Mouse (Mus musculus): ENCODE data around the gene Bri3.
A peak's percentile ranks its signal among the peaks of the same experiment; 100 is the strongest.

The Bri3 gene

GRCm38 (mm10) chr5:144263082-144263481, 18.8 kb downstream of the Bri3 start:
- DNase-seq = peak in 1 of 2 experiments; percentile 45

GRCm38 (mm10) chr5:144263496-144263895, 19.3 kb downstream of the Bri3 start:
- no peak for DNase-seq

GRCm38 (mm10) chr5:144267535-144268241, 23.5 kb downstream of the Bri3 start:
- peak; percentile 61 to 75 for DNase-seq

- DNase-seq = no peak
Measured at GRCm38 (mm10) chr5:144269926-144270325, 25.7 kb downstream of the Bri3 start.

- no peak for DNase-seq
Measured at GRCm38 (mm10) chr5:144270420-144270819, 26.2 kb downstream of the Bri3 start.

- no peak for DNase-seq
Measured at GRCm38 (mm10) chr5:144271118-144271517, 26.9 kb downstream of the Bri3 start.

GRCm38 (mm10) chr5:144271772-144272171, 27.5 kb downstream of the Bri3 start:
- DNase-seq = no peak

GRCm38 (mm10) chr5:144274904-144275303, 30.7 kb downstream of the Bri3 start:
- no peak for DNase-seq

GRCm38 (mm10) chr5:144276898-144277630, 32.8 kb downstream of the Bri3 start:
- no peak for DNase-seq

- DNase-seq = no peak
Measured at GRCm38 (mm10) chr5:144278374-144278960, 34.2 kb downstream of the Bri3 start.

- DNase-seq = no peak
Measured at GRCm38 (mm10) chr5:144279081-144279541, 34.9 kb downstream of the Bri3 start.

GRCm38 (mm10) chr5:144279926-144280325, 35.7 kb downstream of the Bri3 start:
- DNase-seq = no peak

GRCm38 (mm10) chr5:144282470-144283260, 38.4 kb downstream of the Bri3 start:
- DNase-seq = peak; percentile 45 to 51

GRCm38 (mm10) chr5:144283551-144284031, 39.4 kb downstream of the Bri3 start:
- no peak for DNase-seq

GRCm38 (mm10) chr5:144284599-144284998, 40.4 kb downstream of the Bri3 start:
- no peak for DNase-seq

- DNase-seq = no peak
Measured at GRCm38 (mm10) chr5:144286591-144287266, 42.5 kb downstream of the Bri3 start.

GRCm38 (mm10) chr5:144287267-144287820, 43.1 kb downstream of the Bri3 start:
- no peak for DNase-seq

GRCm38 (mm10) chr5:144288391-144288790, 44.2 kb downstream of the Bri3 start:
- no peak for DNase-seq

- no peak for DNase-seq
Measured at GRCm38 (mm10) chr5:144289769-144290440, 45.7 kb downstream of the Bri3 start.

- no peak for DNase-seq
Measured at GRCm38 (mm10) chr5:144294908-144295307, 50.7 kb downstream of the Bri3 start.

GRCm38 (mm10) chr5:144295357-144295756, 51.1 kb downstream of the Bri3 start:
- no peak for DNase-seq
